ENCODE assay signal across 8 mouse cellular contexts in the genomic region with DNA sequence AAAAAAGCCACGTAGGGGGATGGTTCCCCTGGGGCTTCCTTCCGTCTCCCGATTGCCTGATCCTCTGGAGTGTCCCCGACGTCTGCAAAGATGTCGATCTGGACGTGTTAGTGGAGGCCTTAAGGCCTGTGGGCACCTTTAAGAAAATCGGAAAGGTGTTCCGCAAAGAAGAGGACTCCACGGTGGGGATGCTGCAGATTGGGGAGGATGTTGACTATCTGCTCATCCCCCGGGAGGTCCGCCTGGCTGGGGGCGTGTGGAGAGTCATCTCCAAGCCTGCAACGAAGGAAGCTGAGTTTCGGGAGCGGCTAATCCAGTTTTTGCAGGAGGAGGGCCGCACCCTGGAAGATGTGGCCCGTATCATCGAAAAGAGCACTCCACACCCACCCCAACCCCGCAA. TPM values are rescaled to one million over a fixed set of nuclear protein-coding genes. Genes with fewer than 3 reads are reported as not detected.
DNase-seq lines count a peak whose midpoint lies in the region; ATAC-seq lines count a peak whose summit lies in the region.

No protein-coding gene starts in this region.

- H3K36me3 ChIP-seq in kidney, embryonic 16.5 days (ENCODE audit: insufficient read depth, low read length), result peaks cover 15% of the 10 kb centered on the region
- H3K36me3 ChIP-seq in embryonic facial prominence, embryonic 12.5 days, result peaks cover 20% of the 10 kb centered on the region
- H3K36me3 ChIP-seq in hindbrain, embryonic 14.5 days (replicated peaks; ENCODE audit: control insufficient read depth, insufficient read depth), result no peaks in the 10 kb centered on the region
- H3K36me3 ChIP-seq in midbrain, embryonic 13.5 days, result no peaks in the 10 kb centered on the region

- peaks cover 51% of the 10 kb centered on the region for H3K4me1 ChIP-seq in kidney, embryonic 16.5 days (ENCODE audit: insufficient read depth, low read length)
- peaks cover 54% of the 10 kb centered on the region for H3K4me1 ChIP-seq in embryonic facial prominence, embryonic 12.5 days
- H3K4me1 ChIP-seq in hindbrain, embryonic 14.5 days (replicated peaks; ENCODE audit: control insufficient read depth, insufficient read depth, low read length), result peaks cover 34% of the 10 kb centered on the region
- peaks cover 66% of the 10 kb centered on the region for H3K4me1 ChIP-seq in midbrain, embryonic 13.5 days (replicated peaks)

- ATAC-seq in kidney, embryonic 16.5 days (ENCODE audit: low FRiP score, low TSS enrichment), result no peak
- ATAC-seq in embryonic facial prominence, embryonic 12.5 days (ENCODE audit: insufficient number of reproducible peaks, insufficient read depth, low FRiP score, low TSS enrichment), result no peak
- no peak for ATAC-seq in hindbrain, embryonic 14.5 days (ENCODE audit: low FRiP score)
- ATAC-seq in midbrain, embryonic 13.5 days, result no peak

- WGBS in kidney, embryonic 16.5 days, result under 1% methylated on average over 20 of the region's 20 CpGs
- 6% methylated on average over 20 of the region's 20 CpGs for WGBS in embryonic facial prominence, embryonic 12.5 days
- WGBS in hindbrain, embryonic 14.5 days, result 14% methylated on average over 20 of the region's 20 CpGs
- WGBS in midbrain, embryonic 13.5 days, result 7% methylated on average over 20 of the region's 20 CpGs

- H3K9ac ChIP-seq in kidney, embryonic 16.5 days (replicated peaks; ENCODE audit: low read length), result peak overlapping the region; percentile 86
- peak overlapping the region; percentile 77 for H3K9ac ChIP-seq in embryonic facial prominence, embryonic 12.5 days
- peak overlapping the region; percentile 47 for H3K9ac ChIP-seq in hindbrain, embryonic 14.5 days
- peak overlapping the region; percentile 64 for H3K9ac ChIP-seq in midbrain, embryonic 13.5 days (replicated peaks)

- peak overlapping the region; percentile 92 for H3K27ac ChIP-seq in kidney, embryonic 16.5 days (ENCODE audit: low read length)
- peak overlapping the region; percentile 80 for H3K27ac ChIP-seq in embryonic facial prominence, embryonic 12.5 days
- no peak overlapping the region for H3K27ac ChIP-seq in hindbrain, embryonic 14.5 days
- H3K27ac ChIP-seq in midbrain, embryonic 13.5 days, result peak overlapping the region; percentile 53; the same call in 1 of the 2 replicates

- peak overlapping the region; percentile 81 for H3K4me2 ChIP-seq in kidney, embryonic 16.5 days (replicated peaks; ENCODE audit: low read depth, low read length)
- H3K4me2 ChIP-seq in embryonic facial prominence, embryonic 12.5 days (replicated peaks), result peak overlapping the region; percentile 72
- H3K4me2 ChIP-seq in hindbrain, embryonic 14.5 days (replicated peaks), result peak overlapping the region; percentile 50
- peak overlapping the region; percentile 56 for H3K4me2 ChIP-seq in midbrain, embryonic 13.5 days (replicated peaks)

- no peaks in the 10 kb centered on the region for H3K27me3 ChIP-seq in kidney, embryonic 16.5 days (ENCODE audit: insufficient read depth, low read length)
- H3K27me3 ChIP-seq in embryonic facial prominence, embryonic 12.5 days, result no peaks in the 10 kb centered on the region
- H3K27me3 ChIP-seq in hindbrain, embryonic 14.5 days (ENCODE audit: control insufficient read depth, insufficient read depth, low read length), result peaks cover 3% of the 10 kb centered on the region; the same call in 1 of the 2 replicates
- H3K27me3 ChIP-seq in midbrain, embryonic 13.5 days, result no peaks in the 10 kb centered on the region

- no peaks in the 10 kb centered on the region for H3K9me3 ChIP-seq in kidney, embryonic 16.5 days (ENCODE audit: low read length)
- no peaks in the 10 kb centered on the region for H3K9me3 ChIP-seq in embryonic facial prominence, embryonic 12.5 days
- no peaks in the 10 kb centered on the region for H3K9me3 ChIP-seq in hindbrain, embryonic 14.5 days (ENCODE audit: control insufficient read depth, low read length)
- no peaks in the 10 kb centered on the region for H3K9me3 ChIP-seq in midbrain, embryonic 13.5 days

- H3K4me3 ChIP-seq in kidney, embryonic 16.5 days (ENCODE audit: low read length), result peak overlapping the region; percentile 84
- H3K4me3 ChIP-seq in embryonic facial prominence, embryonic 12.5 days, result peak overlapping the region; percentile 69
- peak overlapping the region; percentile 33 for H3K4me3 ChIP-seq in hindbrain, embryonic 14.5 days (replicated peaks; ENCODE audit: low read length)
- H3K4me3 ChIP-seq in midbrain, embryonic 13.5 days (replicated peaks), result peak overlapping the region; percentile 40

- no peak for DNase-seq in kidney, adult 8-10 months
- DNase-seq in hindbrain, embryonic 14.5 days (ENCODE audit: low spot score), result no peak
- DNase-seq in left cerebral cortex, adult 9 months (ENCODE audit: low spot score in 2 of 2), result no peak
- DNase-seq in natural killer cell, adult 2 months (ENCODE audit: low spot score in 2 of 2), result no peak
- DNase-seq in right cerebral cortex, postnatal 4 days, result no peak

RNA-seq across cellular contexts. Expression of a gene that starts 1.9 kb away (rescaled TPM):
- polyA plus RNA-seq in kidney, embryonic 16.5 days (2015; fragmentation: Nextera tagmentation; extraction: Ambion mirVana), result 49.6 and 53.8 TPM in 2 replicates
- polyA plus RNA-seq in embryonic facial prominence, embryonic 12.5 days (2016; fragmentation: Nextera tagmentation; extraction: Ambion mirVana), result 21.6 and 26.2 TPM in 2 replicates
- 4.4 and 5.4 TPM in 2 replicates for polyA plus RNA-seq in hindbrain, embryonic 14.5 days (2014; fragmentation: Nextera tagmentation; extraction: Ambion mirVana)
- polyA plus RNA-seq in midbrain, embryonic 13.5 days (2015; fragmentation: Nextera tagmentation; extraction: Ambion mirVana), result 5.6 and 5.9 TPM in 2 replicates

RNA-seq across cellular contexts. Expression of a gene that starts 11.5 kb away (rescaled TPM):
- polyA plus RNA-seq in kidney, embryonic 16.5 days (2015; fragmentation: Nextera tagmentation; extraction: Ambion mirVana), result 0.20 and 0.26 TPM in 2 replicates
- polyA plus RNA-seq in embryonic facial prominence, embryonic 12.5 days (2016; fragmentation: Nextera tagmentation; extraction: Ambion mirVana), result 0.36 and 0.41 TPM in 2 replicates
- polyA plus RNA-seq in hindbrain, embryonic 14.5 days (2014; fragmentation: Nextera tagmentation; extraction: Ambion mirVana), result 7.6 and 7.8 TPM in 2 replicates
- 3.4 and 4.3 TPM in 2 replicates for polyA plus RNA-seq in midbrain, embryonic 13.5 days (2015; fragmentation: Nextera tagmentation; extraction: Ambion mirVana)

RNA-seq across cellular contexts. Expression of a gene that starts 33.3 kb away (rescaled TPM):
- 122 and 125 TPM in 2 replicates for polyA plus RNA-seq in kidney, embryonic 16.5 days (2015; fragmentation: Nextera tagmentation; extraction: Ambion mirVana)
- 110 TPM in 2 replicates for polyA plus RNA-seq in embryonic facial prominence, embryonic 12.5 days (2016; fragmentation: Nextera tagmentation; extraction: Ambion mirVana)
- 123 and 129 TPM in 2 replicates for polyA plus RNA-seq in hindbrain, embryonic 14.5 days (2014; fragmentation: Nextera tagmentation; extraction: Ambion mirVana)
- 108 and 110 TPM in 2 replicates for polyA plus RNA-seq in midbrain, embryonic 13.5 days (2015; fragmentation: Nextera tagmentation; extraction: Ambion mirVana)

RNA-seq across cellular contexts. Expression of a gene that starts 34.9 kb away (rescaled TPM):
- polyA plus RNA-seq in kidney, embryonic 16.5 days (2015; fragmentation: Nextera tagmentation; extraction: Ambion mirVana), result 0.62 and 0.65 TPM in 2 replicates
- 2.8 and 3.6 TPM in 2 replicates for polyA plus RNA-seq in embryonic facial prominence, embryonic 12.5 days (2016; fragmentation: Nextera tagmentation; extraction: Ambion mirVana)
- 52.1 and 63.2 TPM in 2 replicates for polyA plus RNA-seq in hindbrain, embryonic 14.5 days (2014; fragmentation: Nextera tagmentation; extraction: Ambion mirVana)
- polyA plus RNA-seq in midbrain, embryonic 13.5 days (2015; fragmentation: Nextera tagmentation; extraction: Ambion mirVana), result 54.7 and 60.8 TPM in 2 replicates

RNA-seq across cellular contexts. Expression of a gene that starts 49.9 kb away (rescaled TPM):
- 7.4 and 7.5 TPM in 2 replicates for polyA plus RNA-seq in kidney, embryonic 16.5 days (2015; fragmentation: Nextera tagmentation; extraction: Ambion mirVana)
- 15.9 and 16.6 TPM in 2 replicates for polyA plus RNA-seq in embryonic facial prominence, embryonic 12.5 days (2016; fragmentation: Nextera tagmentation; extraction: Ambion mirVana)
- 96.1 and 96.4 TPM in 2 replicates for polyA plus RNA-seq in hindbrain, embryonic 14.5 days (2014; fragmentation: Nextera tagmentation; extraction: Ambion mirVana)
- polyA plus RNA-seq in midbrain, embryonic 13.5 days (2015; fragmentation: Nextera tagmentation; extraction: Ambion mirVana), result 119 and 120 TPM in 2 replicates

Comparison
In these comparisons a context has a peak if more than half of its experiments do, and no peak if none do; other contexts are left out.
1. H3K4me3 ChIP-seq: peak in every context shown above with its lines; median percentile 84 in kidney, embryonic 16.5 days; 69 in embryonic facial prominence, embryonic 12.5 days; 40 in midbrain, embryonic 13.5 days; 33 in hindbrain, embryonic 14.5 days.